Mouse (Mus musculus) midbrain, embryonic 11.5 days (tissue): Measurements from ENCODE around the gene Mcm2. TPM values are rescaled to one million over a fixed set of nuclear protein-coding genes. Genes with fewer than 3 reads are reported as not detected.

ENCODE experiments used
- ATAC-seq: fragments of 200-750 bp; cut with Nextera tagmentation; 2 replicates; pipeline ENCODE4 v1.8.0; 2017; ENCODE audit warnings: moderate TSS enrichment, moderate library complexity; ENCODE audit not compliant: low FRiP score
- DNase-seq: peaks from one replicate; pipeline ENCODE4 v3.0.0; 2015; ENCODE audit warnings: low spot score; ENCODE audit errors: missing footprints
- H3K27ac ChIP-seq: fragments of 300-500 bp; sonication (generic); 2 replicates; pipeline ENCODE4 v1.5.1; 2014; ENCODE audit warnings: low read depth, low read length
- H3K27me3 ChIP-seq: fragments of 300-500 bp; sonication (generic); 2 replicates; pipeline ENCODE4 v1.6.1; 2014; ENCODE audit warnings: mild to moderate bottlenecking, low read length, moderate library complexity, mixed read lengths; ENCODE audit not compliant: control insufficient read depth, insufficient read depth
- H3K36me3 ChIP-seq: fragments of 300-500 bp; sonication (generic); 2 replicates; pipeline ENCODE4 v1.6.1; 2014; ENCODE audit warnings: mild to moderate bottlenecking, low read length, moderate library complexity, mixed read lengths; ENCODE audit not compliant: control insufficient read depth, insufficient read depth
- H3K4me1 ChIP-seq: fragments of 300-500 bp; sonication (generic); 2 replicates; pipeline ENCODE4 v1.6.1; 2014; ENCODE audit warnings: low read length; ENCODE audit not compliant: control insufficient read depth, insufficient read depth
- H3K4me2 ChIP-seq: fragments of 300-500 bp; sonication (generic); 2 replicates; pipeline ENCODE4 v1.6.1; 2014; ENCODE audit warnings: mild to moderate bottlenecking, moderate library complexity
- H3K4me3 ChIP-seq: fragments of 300-500 bp; sonication (generic); 2 replicates; pipeline ENCODE4 v1.5.1; 2014; ENCODE audit warnings: low read depth, low read length
- H3K9ac ChIP-seq: fragments of 300-500 bp; sonication (generic); 2 replicates; pipeline ENCODE4 v1.6.1; 2014; ENCODE audit warnings: low read length
- H3K9me3 ChIP-seq: fragments of 300-500 bp; sonication (generic); 2 replicates; pipeline ENCODE4 v1.6.1; 2016; ENCODE audit warnings: low read length; ENCODE audit not compliant: control insufficient read depth
- WGBS: fragments of 180-500 bp; shearing (Covaris S2); extraction: QIAGEN DNeasy Blood & Tissue Kit; methylation state at CpG from one replicate; pipeline ENCODE4 v1.1.7; 2014; 5-methylcytosine and 5-hydroxymethylcytosine counted together
- polyA plus RNA-seq: library from polyadenylated mRNA; unstranded; fragments of >200 nt; fragmentation: Nextera tagmentation; extraction: Ambion mirVana; gene quantifications from 2 replicates; pipeline ENCODE4 v1.2.1, GENCODE M21; 2014

Gene Mcm2
- polyA plus RNA-seq, 1 experiment from 2014 or later, result 212 TPM

DNA sequence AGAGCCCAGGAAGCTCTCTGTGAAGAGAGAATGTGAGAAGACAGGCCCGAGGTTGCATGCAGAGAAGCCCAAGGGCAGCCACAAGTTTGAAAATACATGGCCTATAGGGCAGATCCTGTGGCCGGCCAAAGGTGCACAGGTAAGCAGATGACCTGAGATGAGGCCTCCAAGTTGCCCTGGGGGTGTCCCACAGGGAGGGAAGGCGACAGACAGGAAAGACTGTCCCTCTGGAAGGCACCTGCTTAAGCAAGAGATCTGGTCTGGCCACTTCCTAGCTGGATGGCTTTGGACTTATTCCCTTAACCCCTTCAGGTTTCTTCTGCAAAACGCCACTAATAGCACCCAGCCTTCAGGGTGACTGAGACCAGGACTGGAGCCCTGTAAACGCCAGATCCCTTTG is 2.9 kb upstream of the Mcm2 start:
- Histone ChIP-seq H3K4me2 (peak overlapping the region; percentile 76), H3K36me3 (peaks cover under 1% of the 10 kb centered on the region; the same call in 1 of the 2 replicates), H3K27me3 (no peaks in the 10 kb centered on the region), H3K9ac (peak overlapping the region; percentile 80), H3K27ac (0 out of 2 replicates have a peak overlapping the region, but pooled peaks have one; percentile 5), H3K9me3 (no peaks in the 10 kb centered on the region), H3K4me3 (peak overlapping the region; percentile 79), H3K4me1 (peaks cover 32% of the 10 kb centered on the region)
- no peak; the same call in 1 of the 2 replicates for ATAC-seq
- WGBS, result 7% methylated on average over 5 of the region's 5 CpGs
- peak; percentile 86 for DNase-seq

DNA sequence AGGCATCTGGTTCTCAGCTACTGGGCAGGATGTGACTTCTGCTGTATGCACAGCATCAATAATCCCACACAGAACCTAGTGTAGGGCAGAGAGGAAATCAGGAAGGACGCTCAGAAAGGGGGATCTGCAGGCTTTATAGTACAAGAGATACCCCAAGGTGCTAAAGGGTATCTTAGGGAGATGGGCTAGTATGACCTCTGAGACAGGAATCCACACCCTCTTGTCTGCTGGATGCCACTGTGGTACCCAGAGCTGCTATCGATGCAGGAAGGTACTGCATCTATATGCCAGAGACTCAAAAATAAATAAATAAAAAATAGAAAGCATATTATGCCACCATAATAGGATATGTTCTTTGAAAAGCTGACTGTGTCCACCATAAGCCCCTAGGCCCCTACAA is 1.0 kb upstream of the Mcm2 start:
- H3K4me1 ChIP-seq, result peaks cover 31% of the 10 kb centered on the region
- WGBS, result 88% methylated on average over 2 of the region's 2 CpGs
- H3K36me3 ChIP-seq, result peaks cover 13% of the 10 kb centered on the region; the same call in 1 of the 2 replicates
- no peak overlapping the region for H3K27ac ChIP-seq
- ATAC-seq (no peak), DNase-seq (no peak)
- H3K4me2 ChIP-seq, result no peak overlapping the region
- no peak overlapping the region for H3K9ac ChIP-seq
- H3K9me3 ChIP-seq, result no peaks in the 10 kb centered on the region
- no peak overlapping the region for H3K4me3 ChIP-seq
- no peaks in the 10 kb centered on the region for H3K27me3 ChIP-seq

DNA sequence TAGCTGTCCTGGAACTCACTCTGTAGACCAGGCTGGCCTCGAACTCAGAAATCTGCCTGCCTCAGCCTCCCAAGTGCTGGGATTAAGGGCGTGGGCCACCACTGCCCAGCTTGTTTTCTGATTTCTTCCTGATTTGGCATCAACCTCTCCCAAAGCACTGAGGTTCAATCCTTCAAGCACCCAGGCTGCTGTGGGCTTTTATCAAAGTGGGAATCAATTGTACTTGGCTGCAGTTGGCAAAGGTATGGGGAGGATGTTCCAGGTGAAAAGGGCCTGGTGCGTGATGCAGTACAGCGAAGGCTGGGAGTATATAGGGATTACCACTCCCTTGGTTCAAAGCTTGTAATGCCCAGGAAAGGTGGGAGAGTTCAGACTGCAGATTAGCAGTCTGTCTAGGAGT is 506 bp upstream of the Mcm2 start:
- H3K36me3 ChIP-seq, result peaks cover 17% of the 10 kb centered on the region; the same call in 1 of the 2 replicates
- DNase-seq (no peak), ATAC-seq (no peak)
- no peak overlapping the region for H3K4me2 ChIP-seq
- no peak overlapping the region for H3K27ac ChIP-seq
- H3K9me3 ChIP-seq, result no peaks in the 10 kb centered on the region
- no peaks in the 10 kb centered on the region for H3K27me3 ChIP-seq
- WGBS, result 58% methylated on average over 4 of the region's 4 CpGs
- peak overlapping the region; percentile 60; the same call in 1 of the 2 replicates for H3K4me3 ChIP-seq
- peaks cover 31% of the 10 kb centered on the region for H3K4me1 ChIP-seq
- no peak overlapping the region; the same call in 1 of the 2 replicates for H3K9ac ChIP-seq

DNA sequence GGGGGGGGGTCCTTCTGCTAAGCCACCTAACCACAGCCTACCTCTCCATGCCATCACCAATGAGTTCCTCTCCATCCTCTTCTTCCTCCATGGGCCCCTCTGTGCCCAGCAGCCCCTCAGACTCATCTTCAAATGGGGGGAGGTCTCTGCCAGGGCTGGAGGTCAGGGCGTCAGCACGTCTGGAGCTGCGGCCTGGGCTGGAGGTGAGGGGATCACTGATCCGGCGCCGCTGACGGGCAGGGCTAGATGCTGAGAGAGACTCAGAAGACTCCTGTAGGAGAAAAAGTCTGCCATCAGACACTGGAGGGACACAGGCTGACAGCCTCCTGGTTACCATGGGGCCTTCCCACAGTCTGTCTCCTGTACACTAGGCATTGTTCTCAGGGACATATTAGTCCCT is 1.3 kb downstream of the Mcm2 start:
- Histone ChIP-seq H3K9me3 (no peaks in the 10 kb centered on the region), H3K36me3 (peaks cover 29% of the 10 kb centered on the region; the same call in 1 of the 2 replicates), H3K27me3 (no peaks in the 10 kb centered on the region), H3K4me3 (peak overlapping the region; percentile 60), H3K4me2 (peak overlapping the region; percentile 68), H3K27ac (no peak overlapping the region), H3K9ac (peak overlapping the region; percentile 83), H3K4me1 (peaks cover 19% of the 10 kb centered on the region)
- 62% methylated on average over 7 of the region's 7 CpGs for WGBS
- no peak for DNase-seq
- no peak for ATAC-seq

DNA sequence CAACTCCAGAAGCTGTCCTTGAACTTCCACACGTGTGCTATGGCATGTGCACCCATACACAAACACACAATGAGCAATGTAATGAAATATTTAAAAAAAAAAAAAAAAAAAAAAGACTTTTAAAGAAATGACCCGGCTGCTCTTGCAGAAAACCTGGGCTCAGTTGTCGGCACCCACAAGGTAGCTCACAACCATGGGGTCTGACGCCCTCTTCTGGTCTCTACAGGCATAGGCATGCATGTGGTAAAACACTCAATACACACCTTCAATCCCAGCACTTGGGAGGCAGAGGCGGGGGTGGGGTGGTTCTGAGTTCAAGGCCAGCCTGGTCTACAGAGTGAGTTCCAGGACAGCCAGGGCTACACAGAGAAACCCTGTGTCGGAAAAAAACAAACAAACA is 2.6 kb downstream of the Mcm2 start:
- Histone ChIP-seq H3K9me3 (no peaks in the 10 kb centered on the region), H3K27ac (no peak overlapping the region), H3K9ac (no peak overlapping the region), H3K4me2 (peak overlapping the region; percentile 68; the same call in 1 of the 2 replicates), H3K4me1 (peaks cover 12% of the 10 kb centered on the region), H3K36me3 (peaks cover 40% of the 10 kb centered on the region), H3K4me3 (no peak overlapping the region), H3K27me3 (no peaks in the 10 kb centered on the region)
- DNase-seq (no peak), ATAC-seq (no peak)
- WGBS, result 91% methylated on average over 6 of the region's 6 CpGs

DNA sequence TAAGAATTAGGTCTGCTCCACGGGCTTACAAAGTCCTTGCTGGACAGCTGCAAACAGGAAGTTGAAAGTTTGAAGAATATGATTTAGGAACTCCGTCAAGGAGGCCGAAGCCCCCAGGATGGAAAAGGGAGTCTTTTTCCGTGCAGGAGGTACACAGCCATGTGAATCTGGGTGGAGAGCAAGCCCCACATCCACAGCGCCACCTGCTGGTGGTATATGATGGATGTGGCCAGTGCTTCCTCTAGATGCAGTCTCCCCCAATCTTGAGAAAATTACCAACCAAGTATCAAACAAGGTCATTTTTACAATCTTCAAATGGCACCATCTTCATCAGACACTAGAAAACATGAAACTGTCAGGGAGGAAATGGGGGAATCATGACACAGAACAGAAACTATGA is 5.0 kb downstream of the Mcm2 start:
- H3K4me1 ChIP-seq, result peaks cover 12% of the 10 kb centered on the region
- 74% methylated on average over 5 of the region's 5 CpGs for WGBS
- no peaks in the 10 kb centered on the region for H3K9me3 ChIP-seq
- peaks cover 57% of the 10 kb centered on the region for H3K36me3 ChIP-seq
- no peak overlapping the region for H3K4me2 ChIP-seq
- DNase-seq (peak; percentile 95), ATAC-seq (no peak)
- H3K9ac ChIP-seq, result no peak overlapping the region
- H3K4me3 ChIP-seq, result no peak overlapping the region
- H3K27ac ChIP-seq, result no peak overlapping the region
- no peaks in the 10 kb centered on the region for H3K27me3 ChIP-seq

DNA sequence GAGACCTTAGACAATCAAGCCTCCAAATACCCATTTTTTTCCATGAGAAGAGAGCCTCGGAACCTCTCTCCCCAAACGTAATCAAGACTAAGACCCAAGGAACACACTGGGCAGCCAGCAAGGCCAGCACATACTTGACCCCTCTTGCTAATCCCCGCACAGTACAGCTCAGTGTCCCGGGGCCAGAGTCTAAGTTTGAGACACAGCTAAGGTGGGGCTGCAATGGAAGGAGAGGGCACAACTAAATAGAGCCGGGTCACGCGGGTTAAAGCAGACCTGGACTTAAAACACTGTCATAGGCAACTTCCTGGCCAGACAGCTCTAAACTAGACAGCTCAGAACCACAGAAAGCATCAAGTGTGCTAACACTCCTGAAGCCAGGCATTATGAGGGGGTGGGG is 7.7 kb downstream of the Mcm2 start:
- no peaks in the 10 kb centered on the region for H3K27me3 ChIP-seq
- H3K9ac ChIP-seq, result no peak overlapping the region
- ATAC-seq, result no peak
- H3K36me3 ChIP-seq, result peaks cover 67% of the 10 kb centered on the region
- no peak for DNase-seq
- H3K4me1 ChIP-seq, result no peaks in the 10 kb centered on the region
- H3K4me2 ChIP-seq, result no peak overlapping the region
- H3K9me3 ChIP-seq, result no peaks in the 10 kb centered on the region
- no peak overlapping the region for H3K27ac ChIP-seq
- WGBS, result 86% methylated on average over 7 of the region's 7 CpGs
- H3K4me3 ChIP-seq, result no peak overlapping the region

DNA sequence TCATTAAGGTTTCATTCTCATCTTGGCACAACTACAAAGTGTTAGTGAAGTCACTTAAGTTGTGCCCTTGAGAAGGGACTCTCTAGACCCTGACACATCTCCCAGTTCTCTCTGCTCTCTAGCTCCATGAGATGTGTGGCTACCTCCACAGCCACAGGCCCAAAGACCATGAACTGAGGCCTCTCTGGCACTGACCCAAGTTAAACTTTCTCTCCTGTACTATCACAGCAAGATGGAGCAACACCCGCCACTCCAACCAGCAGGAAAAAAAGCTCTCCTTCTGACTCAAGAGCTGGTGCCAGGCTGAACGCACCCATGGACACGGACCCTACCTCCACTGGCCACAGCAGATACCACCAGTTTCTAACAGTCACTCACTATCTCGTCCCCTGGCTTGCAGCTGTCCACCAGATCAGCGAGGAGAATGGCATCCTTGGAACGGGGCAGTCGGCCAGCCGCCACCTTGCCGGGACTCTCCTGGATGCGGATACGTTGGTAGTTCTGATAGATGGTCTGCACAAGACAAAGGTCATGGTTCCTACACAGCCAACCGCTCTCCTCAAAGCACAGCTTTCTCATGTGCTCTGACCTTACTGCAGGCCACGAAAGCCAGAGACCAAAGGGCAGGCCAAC is 9.1 kb downstream of the Mcm2 start:
- H3K36me3 ChIP-seq, result peaks cover 67% of the 10 kb centered on the region
- 95% methylated on average over 13 of the region's 13 CpGs for WGBS

DNA sequence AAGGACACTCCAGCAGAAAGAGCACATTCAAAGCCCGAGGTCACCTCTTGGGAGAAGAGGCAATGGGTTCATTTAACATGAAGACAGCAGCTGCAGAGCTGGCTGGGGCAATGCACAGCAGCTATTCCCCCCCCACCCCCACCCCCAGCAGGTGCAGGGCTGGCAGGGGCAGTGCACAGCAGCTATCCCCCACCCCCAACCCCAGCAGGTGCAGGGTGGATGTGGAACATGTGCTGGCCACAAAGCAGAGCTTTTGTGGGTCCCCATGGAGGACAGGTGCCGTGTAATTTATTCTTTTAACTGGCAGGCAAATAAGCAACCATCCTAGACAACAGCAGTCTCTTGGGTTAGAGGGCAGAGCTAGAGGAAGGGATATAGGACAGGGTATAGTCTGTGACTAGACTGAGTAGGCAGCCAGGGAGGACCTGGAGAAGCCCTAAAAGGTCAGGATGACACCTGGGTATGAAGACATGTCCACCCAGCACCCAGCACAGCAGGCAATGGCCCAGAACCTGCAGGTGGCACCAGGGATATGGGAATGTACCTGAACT is 12.1 kb downstream of the Mcm2 start:
- no peak overlapping the region for H3K9ac ChIP-seq
- no peak overlapping the region for H3K4me2 ChIP-seq
- no peaks in the 10 kb centered on the region for H3K27me3 ChIP-seq
- DNase-seq, result no peak
- WGBS, result 80% methylated on average over 2 of the region's 2 CpGs
- no peaks in the 10 kb centered on the region for H3K9me3 ChIP-seq
- peaks cover 57% of the 10 kb centered on the region for H3K36me3 ChIP-seq
- no peak overlapping the region for H3K27ac ChIP-seq
- peaks cover 7% of the 10 kb centered on the region for H3K4me1 ChIP-seq
- H3K4me3 ChIP-seq, result no peak overlapping the region
- peak; percentile 78 for ATAC-seq

More for the DNA sequence above, 9.1 kb downstream of the Mcm2 start:
- ATAC-seq (no peak), DNase-seq (no peak)
- Histone ChIP-seq H3K27me3 (no peaks in the 10 kb centered on the region), H3K9me3 (no peaks in the 10 kb centered on the region), H3K4me1 (no peaks in the 10 kb centered on the region), H3K4me3 (no peak overlapping the region), H3K9ac (no peak overlapping the region), H3K27ac (no peak overlapping the region), H3K4me2 (no peak overlapping the region)
